Mouse (Mus musculus): ENCODE data around the gene Entpd3. TPM values are rescaled to one million over a fixed set of nuclear protein-coding genes. Genes with fewer than 3 reads are reported as not detected.

Gene Entpd3
- polyA plus RNA-seq (2015; fragmentation: Illumina TruSeq; extraction: RNeasy Lipid Tissue Mini Kit (QIAGEN cat#74804); ENCODE audit: insufficient read depth, low replicate concordance): 0.15 TPM

GRCm38 (mm10) chr9:120539662-120540251 is at the start of gene Entpd3:
Gene Entpd3 (plus strand): TSS chr9:120539818.

GRCm38 (mm10) chr9:120492010-120492399 is 47.6 kb upstream of the Entpd3 start, which contains the start of gene Eif1b:
Gene Eif1b (plus strand): TSS chr9:120492232.

GRCm38 (mm10) chr9:120570741-120571592 is 31.3 kb downstream of the Entpd3 start, which contains the start of gene Rpl14:
Gene Rpl14 (plus strand): TSS chr9:120571444.

Other genes starting within 250 kb of the Entpd3 start
- 0.12 TPM for gene Myrip, start 238.3 kb upstream of the Entpd3 start, polyA plus RNA-seq (2015; fragmentation: Illumina TruSeq; extraction: RNeasy Lipid Tissue Mini Kit (QIAGEN cat#74804); ENCODE audit: insufficient read depth, low replicate concordance)
- 91.5 TPM for gene Eif1b, start 47.6 kb upstream of the Entpd3 start, polyA plus RNA-seq (2015; fragmentation: Illumina TruSeq; extraction: RNeasy Lipid Tissue Mini Kit (QIAGEN cat#74804); ENCODE audit: insufficient read depth, low replicate concordance)
- 1,055 TPM for gene Rpl14, start 31.6 kb downstream of the Entpd3 start, polyA plus RNA-seq (2015; fragmentation: Illumina TruSeq; extraction: RNeasy Lipid Tissue Mini Kit (QIAGEN cat#74804); ENCODE audit: insufficient read depth, low replicate concordance)

Measured in spleen, adult 10 weeks (tissue).